Mouse (Mus musculus): ENCODE data around the gene Prodh2. TPM values are rescaled to one million over a fixed set of nuclear protein-coding genes. Genes with fewer than 3 reads are reported as not detected.

Prodh2 gene
- total RNA-seq (2023) = not detected

DNA sequence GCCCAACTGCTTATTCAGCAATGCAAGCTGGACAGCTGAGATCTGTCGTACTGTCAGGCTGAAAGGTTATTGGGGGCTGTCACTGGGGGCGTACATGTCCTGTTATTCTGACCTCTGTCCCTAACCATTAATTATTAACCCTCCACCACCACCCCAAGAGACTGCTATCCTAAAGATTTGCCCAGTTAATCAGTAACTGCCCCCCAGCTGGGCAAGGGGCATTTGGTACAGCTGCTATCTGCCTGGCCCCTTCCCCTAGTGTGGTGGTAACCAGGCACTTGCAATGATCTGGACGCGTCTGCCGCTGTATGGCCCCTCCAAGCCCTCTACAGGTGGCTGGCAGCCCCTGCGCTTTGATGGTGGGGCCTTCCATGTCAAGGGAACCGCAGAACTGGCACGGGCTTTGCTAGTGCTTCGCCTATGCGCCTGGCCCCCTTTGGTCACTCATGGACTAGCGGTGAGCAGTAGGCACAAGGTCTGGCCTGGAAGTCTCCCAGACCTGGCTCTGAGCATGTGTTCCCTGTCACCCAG, at the start of gene Prodh2:
Gene Prodh2, plus strand, starts transcription at position 222 of the 531 bp plus-strand sequence.

DNA sequence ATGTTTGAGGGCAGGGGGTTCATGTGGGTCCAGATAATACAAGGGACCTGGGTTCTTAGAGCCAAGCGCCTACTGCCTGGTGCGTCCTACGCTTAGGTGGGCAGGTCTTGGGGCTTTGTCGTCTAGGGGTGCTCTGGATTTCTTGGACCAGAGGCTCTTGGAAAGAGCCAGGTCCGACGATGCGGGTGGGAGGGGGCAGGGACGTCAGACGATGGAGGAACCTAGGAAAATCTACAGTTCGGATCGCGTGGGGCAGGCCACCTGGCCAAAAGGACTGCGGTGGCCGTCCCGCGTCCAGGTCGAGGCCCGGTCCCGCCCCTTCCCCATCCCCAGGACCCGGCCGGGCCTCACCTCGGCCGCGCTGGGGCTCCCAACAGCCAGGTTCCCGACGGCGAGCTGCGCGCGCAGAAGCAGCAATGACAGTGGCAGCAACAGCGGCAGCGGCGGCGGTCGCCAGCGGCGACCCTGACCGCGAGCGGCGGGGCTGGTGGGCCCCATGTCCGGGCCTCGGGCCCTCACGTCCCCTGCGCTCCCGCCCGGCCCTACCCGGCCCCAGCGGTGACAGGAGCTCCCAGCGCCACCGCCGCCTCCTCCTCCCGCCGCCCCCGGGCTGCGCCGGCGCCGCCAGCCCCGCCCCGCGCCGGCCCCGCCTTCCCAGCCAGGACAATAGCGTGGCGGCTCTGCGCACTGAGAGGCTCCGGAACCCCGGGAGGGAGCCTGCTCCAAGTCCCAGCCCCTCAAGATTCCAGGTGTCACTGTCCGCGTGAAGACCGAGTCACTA, 48.3 kb upstream of the Prodh2 start, which contains the start of gene Aplp1:
Gene Aplp1, minus strand, starts transcription at position 565 of the 781 bp plus-strand sequence.

DNA sequence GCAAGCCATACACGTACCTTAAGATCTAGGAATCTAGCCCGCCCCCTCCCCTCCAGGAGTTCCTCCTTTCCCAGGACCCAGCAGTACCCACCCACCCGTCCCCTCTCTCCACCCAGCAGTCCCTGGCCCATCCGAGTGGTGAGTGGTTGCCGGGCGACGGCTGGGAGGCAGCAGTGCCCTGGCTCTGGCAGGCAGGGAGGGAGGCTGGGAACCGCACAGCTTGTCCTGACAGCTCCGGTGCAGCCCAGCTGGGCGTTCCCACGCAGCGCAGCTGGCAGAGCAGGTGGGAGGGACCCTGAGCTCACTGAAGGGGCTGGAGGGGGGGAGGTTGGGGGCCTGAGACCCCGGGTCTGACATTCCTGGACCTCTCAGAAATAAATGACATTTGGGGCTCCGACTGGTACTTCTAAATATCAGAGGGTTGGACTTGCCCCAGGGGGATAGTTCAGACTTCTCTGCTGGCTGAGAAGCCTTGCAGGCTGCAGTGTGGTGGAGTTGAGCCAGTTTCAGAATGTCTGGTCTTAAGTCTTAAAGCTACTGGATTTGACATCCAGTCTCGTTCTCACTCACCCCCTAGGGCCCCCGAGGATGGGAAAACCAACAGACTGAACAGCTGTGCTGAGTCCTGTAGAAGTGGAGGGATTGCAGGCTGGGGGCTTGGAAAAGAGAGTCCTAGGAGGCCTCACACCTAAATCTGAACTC, 35.6 kb upstream of the Prodh2 start, which contains the start of the genes Kirrel2 and Nphs1:
Gene Kirrel2, minus strand, starts transcription at position 62 of the 702 bp plus-strand sequence.
Gene Nphs1, plus strand, starts transcription at position 687 of the 702 bp plus-strand sequence.

DNA sequence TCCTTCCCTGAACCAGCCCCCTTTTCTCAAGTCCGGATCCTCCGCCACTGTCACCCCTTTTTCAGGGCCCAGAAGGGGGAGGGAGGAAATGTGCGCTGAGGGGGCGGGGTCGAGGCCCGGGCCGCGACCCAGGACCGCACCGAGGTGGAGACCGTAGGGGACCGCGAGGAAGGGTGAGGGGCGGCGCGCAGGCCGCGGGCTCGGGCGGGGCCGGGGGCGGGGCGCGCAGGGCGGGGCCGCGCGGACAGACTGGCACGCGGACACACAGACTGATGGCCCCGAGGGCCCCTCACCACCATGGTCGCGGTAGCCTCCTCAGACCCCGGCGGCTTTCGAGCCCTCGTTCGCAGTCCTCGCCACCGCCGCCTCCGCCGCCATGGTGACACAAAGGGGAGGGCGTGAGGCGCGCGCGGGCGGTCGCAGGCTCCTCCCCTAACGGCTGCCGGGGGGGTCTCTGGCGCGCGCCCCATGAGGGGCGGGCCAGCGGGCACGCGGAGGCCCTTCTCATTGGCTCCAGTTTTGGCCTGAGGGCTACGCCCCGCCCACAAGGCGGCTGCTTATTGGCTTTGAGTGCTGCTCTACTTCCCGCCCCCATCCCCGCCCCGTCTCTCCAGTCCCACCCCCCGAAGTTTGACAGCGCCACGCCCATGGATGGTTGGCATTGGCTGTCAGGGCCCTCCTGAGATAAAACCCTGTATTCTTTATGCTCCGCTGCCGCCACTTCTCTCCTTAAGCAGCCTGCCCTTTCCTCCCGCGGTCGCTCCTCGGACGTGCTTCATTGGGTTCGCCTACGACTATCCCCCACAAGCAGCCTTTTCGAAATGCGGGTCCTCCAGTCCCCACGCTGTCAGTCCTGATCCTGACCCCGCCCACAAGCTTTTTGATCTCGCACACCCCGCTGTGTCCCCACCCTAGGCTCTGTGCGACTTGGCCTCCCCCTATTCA, 41.5 kb downstream of the Prodh2 start, which contains the start of gene Arhgap33:
Gene Arhgap33, minus strand, starts transcription at position 428 of the 945 bp plus-strand sequence.

DNA sequence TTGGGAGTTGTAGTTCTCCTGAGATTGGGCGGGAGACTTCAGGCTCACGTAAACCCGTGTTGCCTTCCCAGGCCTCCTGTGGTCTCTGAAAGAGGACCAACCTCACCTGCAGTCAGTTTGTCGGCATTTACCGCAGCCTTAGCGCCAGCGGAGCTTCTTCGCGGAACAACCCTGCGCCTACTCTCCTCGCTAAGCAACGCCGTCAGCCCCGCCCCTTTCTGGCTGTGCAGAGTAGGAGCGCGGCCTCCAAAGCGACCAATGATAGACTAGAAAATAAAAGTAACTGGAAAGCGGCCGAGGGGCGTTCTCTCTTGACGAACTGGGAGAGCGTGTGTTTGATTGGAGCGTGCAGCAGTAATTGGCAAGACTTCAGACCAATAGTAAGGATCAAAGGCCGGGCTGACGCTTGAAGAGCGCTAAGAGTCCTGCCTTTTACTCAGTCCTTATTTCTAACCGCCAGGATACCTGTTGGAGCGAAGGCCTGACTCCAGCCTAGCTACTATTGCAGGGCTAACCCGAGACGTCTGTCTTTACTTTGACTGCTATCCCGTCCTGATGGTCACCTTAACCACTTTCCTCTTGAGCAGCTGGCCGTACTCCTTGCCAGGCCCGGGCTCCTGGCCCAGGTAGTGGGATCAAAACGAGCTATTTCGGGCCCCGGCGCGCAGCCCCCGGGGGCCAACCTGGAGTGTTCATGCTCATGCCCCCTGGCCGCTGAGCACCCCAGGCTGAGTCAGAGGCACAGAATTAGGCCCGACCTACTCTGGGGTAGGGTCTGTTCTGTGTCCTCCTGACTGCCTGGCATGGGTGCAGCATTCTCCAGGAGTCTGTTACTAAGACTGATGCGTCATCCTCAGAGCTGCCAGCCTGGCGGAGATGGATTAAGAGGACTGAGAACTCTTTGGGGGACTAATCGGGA, 58.9 kb downstream of the Prodh2 start, which contains the start of the genes Hspb6 and Proser3:
Gene Hspb6, plus strand, starts transcription at position 77 of the 919 bp plus-strand sequence.
Gene Proser3, minus strand, starts transcription at position 198 of the 919 bp plus-strand sequence.

DNA sequence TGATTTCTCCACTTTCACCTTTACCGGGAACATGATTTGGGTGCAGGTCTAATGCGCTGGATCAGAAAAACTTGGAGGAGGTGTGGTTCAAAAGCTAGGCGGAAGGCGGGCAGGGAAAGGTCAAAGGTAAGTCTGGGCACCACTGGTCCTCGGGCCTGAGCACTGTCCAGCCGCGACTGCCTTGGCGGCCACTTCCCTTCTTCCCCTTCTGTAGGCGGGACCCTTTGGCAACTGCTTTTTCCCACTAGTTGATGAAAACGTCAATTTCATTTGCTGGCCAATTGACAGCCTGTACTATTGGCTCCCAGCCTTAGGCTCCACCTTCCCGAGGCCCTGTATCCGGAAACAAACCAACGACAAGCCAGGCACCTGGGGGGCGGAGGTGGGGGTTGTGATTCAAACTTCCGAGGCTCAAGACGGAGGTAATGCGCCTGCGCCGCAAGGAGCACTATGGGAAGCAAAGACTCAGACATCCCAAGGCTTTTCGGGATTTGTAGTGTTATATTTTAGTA, 66.1 kb downstream of the Prodh2 start, which contains the start of gene Lin37:
Gene Lin37, minus strand, starts transcription at position 396 of the 512 bp plus-strand sequence.

Other genes starting within 250 kb of the Prodh2 start
- 1 to 10 TPM; 1.0 to 1.1 TPM for gene Thap8, start 213.5 kb upstream of the Prodh2 start, total RNA-seq (2023)
- gene Wdr62, start 213.2 kb upstream of the Prodh2 start, total RNA-seq (2023) = 10 to 100 TPM; 15.1 to 21.7 TPM
- gene Clip3, start 201.9 kb upstream of the Prodh2 start, total RNA-seq (2023) = not detected
- 10 to 100 TPM; 11.1 to 13.8 TPM for gene Alkbh6, start 184.9 kb upstream of the Prodh2 start, total RNA-seq (2023)
- gene Syne4, start 178.8 kb upstream of the Prodh2 start, total RNA-seq (2023) = under 1 TPM in 1 of 2 experiments, not detected in 1; 0.77 TPM
- gene E130208F15Rik, start 171.9 kb upstream of the Prodh2 start, total RNA-seq (2023) = under 1 TPM; 0.31 to 0.33 TPM
- 1 to 10 TPM; 2.0 to 3.4 TPM for gene Sdhaf1, start 169.7 kb upstream of the Prodh2 start, total RNA-seq (2023)
- gene Lrfn3, start 130.8 kb upstream of the Prodh2 start, total RNA-seq (2023) = not detected
- gene Tyrobp, start 79.9 kb upstream of the Prodh2 start, total RNA-seq (2023) = 1,000 to 10,000 TPM; 1,969 to 2,032 TPM
- 100 to 1,000 TPM; 116 to 124 TPM for gene Hcst, start 73.8 kb upstream of the Prodh2 start, total RNA-seq (2023)
- 10 to 100 TPM; 61.7 to 67.0 TPM for gene Nfkbid, start 71.9 kb upstream of the Prodh2 start, total RNA-seq (2023)
- gene Aplp1, start 48.1 kb upstream of the Prodh2 start, total RNA-seq (2023) = under 1 TPM in 1 of 2 experiments, not detected in 1; 0.35 TPM
- gene Kirrel2, start 35.9 kb upstream of the Prodh2 start, total RNA-seq (2023) = not detected
- gene Nphs1, start 35.3 kb upstream of the Prodh2 start, total RNA-seq (2023) = not detected
- gene Arhgap33, start 41.4 kb downstream of the Prodh2 start, total RNA-seq (2023) = 10 to 100 TPM; 17.6 to 19.1 TPM
- 1 to 10 TPM; 5.0 to 5.5 TPM for gene Hspb6, start 58.6 kb downstream of the Prodh2 start, total RNA-seq (2023)
- gene Proser3, start 58.7 kb downstream of the Prodh2 start, total RNA-seq (2023) = 1 to 10 TPM; 4.4 to 5.1 TPM
- 10 to 100 TPM; 24.1 to 36.0 TPM for gene Lin37, start 66.2 kb downstream of the Prodh2 start, total RNA-seq (2023)
- gene U2af1l4, start 69.7 kb downstream of the Prodh2 start, total RNA-seq (2023) = 10 to 100 TPM; 36.6 to 41.9 TPM
- gene Gm49396, start 69.7 kb downstream of the Prodh2 start, total RNA-seq (2023) = 1 to 10 TPM; 4.6 to 5.6 TPM
- gene Psenen, start 70.0 kb downstream of the Prodh2 start, total RNA-seq (2023) = 100 to 1,000 TPM; 117 to 126 TPM
- gene Igflr1, start 71.8 kb downstream of the Prodh2 start, total RNA-seq (2023) = 1 to 10 TPM; 2.3 to 4.4 TPM
- gene Kmt2b, start 95.1 kb downstream of the Prodh2 start, total RNA-seq (2023) = 10 to 100 TPM; 51.8 to 52.4 TPM
- gene Zbtb32, start 105.3 kb downstream of the Prodh2 start, total RNA-seq (2023) = under 1 TPM in 1 of 2 experiments, not detected in 1; 0.44 TPM
- under 1 TPM in 1 of 2 experiments, not detected in 1; 0.29 TPM for gene Upk1a, start 119.2 kb downstream of the Prodh2 start, total RNA-seq (2023)
- 100 to 1,000 TPM; 236 to 278 TPM for gene Cox6b1, start 132.5 kb downstream of the Prodh2 start, total RNA-seq (2023)
- not detected for gene Etv2, start 142.2 kb downstream of the Prodh2 start, total RNA-seq (2023)
- 10 to 100 TPM; 73.6 to 73.7 TPM for gene Rbm42, start 156.7 kb downstream of the Prodh2 start, total RNA-seq (2023)
- gene Haus5, start 171.4 kb downstream of the Prodh2 start, total RNA-seq (2023) = 10 to 100 TPM; 19.2 to 25.8 TPM
- not detected for gene Pmis2, start 178.0 kb downstream of the Prodh2 start, total RNA-seq (2023)
- gene 2200002J24Rik, start 205.3 kb downstream of the Prodh2 start, total RNA-seq (2023) = not detected
- gene Atp4a, start 218.6 kb downstream of the Prodh2 start, total RNA-seq (2023) = under 1 TPM in 1 of 2 experiments, not detected in 1; 0.99 TPM
- gene Tmem147, start 235.9 kb downstream of the Prodh2 start, total RNA-seq (2023) = 10 to 100 TPM; 35.2 to 35.7 TPM

Data from neutrophil, adult 83 days (primary cell).